Mouse (Mus musculus): ENCODE results near the gene Rhbdf2. TPM values are rescaled to one million over a fixed set of nuclear protein-coding genes. Genes with fewer than 3 reads are reported as not detected.

Gene Rhbdf2
- polyA plus RNA-seq, 1 experiment from 2014 or later: 1.4 TPM

DNA sequence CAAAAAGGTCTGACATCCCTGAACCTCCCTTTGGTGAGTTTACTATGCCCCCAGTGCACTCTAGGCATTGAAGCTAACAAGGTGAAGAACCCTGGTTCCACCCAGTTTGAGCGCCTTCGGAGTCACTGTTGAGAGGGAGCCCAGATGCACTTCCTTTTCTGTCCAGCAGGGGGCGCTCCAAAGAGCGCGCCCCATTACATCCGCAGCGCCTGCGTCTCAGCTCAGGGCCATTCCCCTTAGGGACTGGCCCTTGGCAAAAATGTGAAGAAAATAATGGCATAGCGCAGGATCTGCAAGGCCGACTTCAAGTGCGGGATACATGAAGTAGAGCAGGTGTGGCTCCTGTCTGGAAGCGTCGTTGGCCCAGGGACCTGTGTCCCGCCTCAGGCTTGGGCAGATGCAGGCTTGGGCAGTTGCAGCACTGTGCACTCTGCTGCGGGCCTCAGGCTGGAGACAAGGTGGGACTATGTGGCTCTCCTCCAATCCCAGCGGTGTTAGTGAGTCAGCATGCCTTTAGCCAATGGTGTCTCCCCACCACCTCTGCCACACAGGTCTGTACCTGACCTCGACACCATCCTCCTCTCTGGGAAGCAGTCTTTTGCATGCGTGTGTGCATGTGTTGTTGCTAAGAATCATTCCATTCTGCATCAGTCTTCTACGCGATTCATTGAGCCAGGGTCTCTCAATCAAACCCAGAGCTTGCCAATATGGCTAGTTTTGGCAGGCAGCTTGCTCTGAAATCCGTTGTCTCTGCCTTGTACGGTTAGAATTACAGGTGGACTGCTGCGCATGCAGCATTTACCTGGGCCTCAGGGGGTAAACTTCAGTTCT lies 39.8 kb downstream of the Rhbdf2 start:
- Histone ChIP-seq H3K36me3 (no peaks in the 10 kb centered on the region), H3K4me2 (replicated peaks) (peak overlapping the region; percentile 27), H3K27ac (replicated peaks) (no peak overlapping the region), H3K4me3 (peak overlapping the region; percentile 14), H3K27me3 (no peaks in the 10 kb centered on the region), H3K9me3 (no peaks in the 10 kb centered on the region), H3K9ac (replicated peaks) (no peak overlapping the region), H3K4me1 (peaks cover 16% of the 10 kb centered on the region; the same call in 1 of the 2 replicates)
- 16% methylated on average over 23 of the region's 23 CpGs for WGBS
- ATAC-seq (replicated peaks): peak; percentile 39; the same call in 1 of the 2 replicates

DNA sequence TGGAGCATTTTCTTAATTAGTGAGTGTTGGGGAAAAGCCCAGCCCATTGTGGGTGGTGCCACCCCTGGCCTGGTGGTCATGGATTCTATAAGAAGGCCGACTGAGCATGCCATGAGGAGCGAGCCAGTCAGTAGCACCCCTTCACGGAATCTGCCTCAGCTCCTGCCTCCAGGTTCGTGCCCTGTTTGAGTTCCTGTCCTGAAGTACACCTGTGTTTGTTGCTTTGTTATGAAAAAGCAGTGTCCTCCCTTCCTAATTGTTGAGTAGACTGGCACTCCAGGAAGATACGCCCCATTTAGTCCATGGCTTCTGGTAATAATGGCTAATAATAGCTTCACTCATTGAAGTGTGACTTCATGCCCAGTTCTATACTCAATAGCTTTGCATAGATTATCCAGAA lies 40.5 kb downstream of the Rhbdf2 start, which contains the start of gene Aanat:
Gene Aanat, plus strand, starts transcription at position 123 of the 400 bp plus-strand sequence.
- no peak for ATAC-seq (replicated peaks)
- Histone ChIP-seq H3K36me3 (no peaks in the 10 kb centered on the region), H3K4me1 (peaks cover 16% of the 10 kb centered on the region; the same call in 1 of the 2 replicates), H3K9me3 (no peaks in the 10 kb centered on the region), H3K4me3 (peak within 1 kb of the TSS; percentile 14), H3K27me3 (no peaks in the 10 kb centered on the region), H3K4me2 (replicated peaks) (peak within 1 kb of the TSS; percentile 27), H3K27ac (replicated peaks) (no peak within 1 kb of the TSS), H3K9ac (replicated peaks) (no peak within 1 kb of the TSS)
- 54% methylated on average over 5 of the region's 5 CpGs for whole genome bisulfite sequencing

DNA sequence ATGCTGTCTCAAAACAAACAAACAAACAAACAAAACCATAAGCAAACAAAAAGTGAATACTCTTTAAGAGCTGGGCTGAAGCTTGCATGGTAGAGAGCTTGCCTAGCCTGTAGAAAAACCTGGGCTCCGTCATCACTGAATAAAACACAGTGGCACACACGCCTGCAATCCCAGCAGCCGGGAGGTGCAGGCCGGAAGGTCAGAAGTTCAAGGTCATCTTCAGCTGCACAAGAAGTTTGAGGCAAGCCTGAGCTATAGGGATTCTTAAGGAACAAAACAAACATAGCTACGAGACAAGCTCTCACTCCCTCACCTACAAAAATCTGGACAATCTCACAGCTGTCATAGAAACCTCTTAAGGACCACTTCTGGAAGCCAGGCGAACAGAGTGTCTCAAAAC lies 41.1 kb downstream of the Rhbdf2 start:
- 86% methylated on average over 6 of the region's 6 CpGs for WGBS
- H3K9ac ChIP-seq (replicated peaks): no peak overlapping the region
- no peak overlapping the region for H3K27ac ChIP-seq (replicated peaks)
- no peak overlapping the region for H3K4me3 ChIP-seq
- ATAC-seq (replicated peaks): no peak
- H3K9me3 ChIP-seq: no peaks in the 10 kb centered on the region
- no peaks in the 10 kb centered on the region for H3K36me3 ChIP-seq
- no peak overlapping the region for H3K4me2 ChIP-seq (replicated peaks)
- peaks cover 16% of the 10 kb centered on the region; the same call in 1 of the 2 replicates for H3K4me1 ChIP-seq
- no peaks in the 10 kb centered on the region for H3K27me3 ChIP-seq

DNA sequence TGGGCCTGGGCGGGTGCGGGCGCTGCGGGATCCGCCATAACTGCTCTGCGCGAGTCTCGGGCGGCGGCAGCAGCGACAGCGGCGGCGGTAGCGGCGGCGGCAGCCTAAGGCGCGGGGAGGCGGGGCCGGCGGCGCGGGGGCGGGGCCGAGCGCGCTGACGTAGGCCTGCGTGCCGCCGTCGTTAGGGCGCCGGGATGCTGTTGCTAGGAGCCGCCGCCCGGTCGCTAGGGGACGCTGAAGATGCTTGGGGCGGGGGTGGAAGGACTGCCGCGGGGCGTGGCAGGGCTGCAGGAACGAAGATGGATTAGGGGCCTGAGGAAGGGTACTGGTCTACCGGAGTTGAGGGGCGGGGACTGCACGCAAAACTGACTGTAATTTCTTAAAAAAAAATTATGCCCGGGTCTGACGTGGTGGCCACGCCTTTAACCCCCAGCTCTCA lies 45.4 kb downstream of the Rhbdf2 start, which contains the start of gene Ube2o:
Gene Ube2o, minus strand, starts transcription at position 72 of the 439 bp plus-strand sequence.
- Histone ChIP-seq H3K4me3 (peak within 1 kb of the TSS; percentile 96), H3K27ac (replicated peaks) (peak within 1 kb of the TSS; percentile 92), H3K4me1 (peaks cover 32% of the 10 kb centered on the region), H3K9me3 (no peaks in the 10 kb centered on the region), H3K27me3 (no peaks in the 10 kb centered on the region), H3K4me2 (replicated peaks) (peak within 1 kb of the TSS; percentile 59), H3K36me3 (no peaks in the 10 kb centered on the region), H3K9ac (replicated peaks) (peak within 1 kb of the TSS; percentile 90)
- 2% methylated on average over 37 of the region's 51 CpGs for WGBS
- peak; percentile 90 for ATAC-seq (replicated peaks)

DNA sequence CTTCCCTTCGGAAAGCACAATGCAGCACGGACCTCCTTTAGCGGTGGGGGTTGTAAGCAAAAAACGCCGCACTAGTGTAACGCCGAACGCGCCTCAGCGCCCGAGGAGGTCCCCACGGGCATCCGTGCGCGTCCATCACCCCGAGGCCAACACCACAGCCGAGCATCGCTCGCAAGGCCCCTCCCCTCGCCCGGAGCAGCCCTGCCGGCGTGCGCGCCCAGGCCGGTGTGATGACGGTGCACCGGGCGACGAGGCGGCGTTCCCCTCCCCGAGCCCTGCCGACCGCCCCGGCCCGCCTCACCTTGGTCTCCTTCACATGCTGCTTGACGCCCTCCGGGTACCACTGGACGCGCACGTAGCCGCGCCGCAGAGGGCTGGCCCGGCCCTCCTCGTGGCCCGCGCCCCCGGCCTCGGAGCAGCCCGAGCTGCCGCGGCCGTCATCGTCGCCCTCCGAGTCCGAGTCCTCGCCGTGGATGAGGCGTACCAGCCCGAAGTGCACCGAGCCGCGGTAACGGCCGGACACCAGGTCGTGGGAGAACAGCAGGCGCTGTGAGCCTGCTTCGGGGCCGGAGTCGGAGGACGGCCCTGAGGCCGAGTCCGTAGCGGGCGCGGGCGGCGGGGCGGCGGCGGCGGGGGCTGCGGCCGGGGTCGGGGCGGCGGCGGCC lies 46.0 kb downstream of the Rhbdf2 start:
- Histone ChIP-seq H3K4me1 (peaks cover 37% of the 10 kb centered on the region), H3K27me3 (no peaks in the 10 kb centered on the region), H3K4me3 (peak overlapping the region; percentile 96), H3K9me3 (no peaks in the 10 kb centered on the region), H3K36me3 (no peaks in the 10 kb centered on the region), H3K27ac (replicated peaks) (peak overlapping the region; percentile 92), H3K4me2 (replicated peaks) (peak overlapping the region; percentile 59), H3K9ac (replicated peaks) (peak overlapping the region; percentile 90)
- WGBS: under 1% methylated on average over 89 of the region's 91 CpGs
- ATAC-seq (replicated peaks): peak; percentile 73

DNA sequence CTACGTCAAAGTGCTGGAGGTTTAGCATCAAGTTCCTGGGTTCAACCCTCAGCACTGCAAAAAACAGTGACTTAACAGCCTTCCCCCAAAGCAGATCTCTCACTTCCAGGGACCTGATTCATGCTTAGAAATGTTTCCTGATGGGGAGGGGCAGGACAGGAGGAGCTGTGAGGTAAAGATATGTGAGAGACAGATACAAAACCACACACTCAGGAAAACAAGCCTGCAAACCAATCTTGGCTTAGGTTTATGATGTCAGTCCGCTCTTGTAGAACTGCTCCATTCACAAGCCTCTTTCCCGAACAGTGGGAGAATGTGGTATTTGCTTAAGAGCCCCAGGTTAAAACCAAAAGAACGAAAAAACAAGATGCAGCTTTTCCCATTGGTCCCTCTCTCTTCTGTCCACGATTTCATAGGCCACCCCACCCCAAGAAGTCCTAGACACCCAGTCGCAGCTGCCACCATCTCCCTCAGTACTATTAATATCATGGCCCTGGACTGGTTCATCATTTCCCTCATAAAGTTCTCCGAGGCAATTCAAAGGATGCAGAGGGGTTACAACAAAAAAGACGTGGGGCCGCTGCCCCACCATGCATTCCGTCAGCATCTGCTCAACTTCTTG lies 46.7 kb downstream of the Rhbdf2 start:
- peak overlapping the region; percentile 96 for H3K4me3 ChIP-seq
- H3K9ac ChIP-seq (replicated peaks): peak overlapping the region; percentile 90
- no peaks in the 10 kb centered on the region for H3K36me3 ChIP-seq
- ATAC-seq (replicated peaks): peak; percentile 3; the same call in 1 of the 2 replicates
- WGBS: 16% methylated on average over 10 of the region's 10 CpGs
- peaks cover 44% of the 10 kb centered on the region for H3K4me1 ChIP-seq
- peak overlapping the region; percentile 59 for H3K4me2 ChIP-seq (replicated peaks)
- H3K27ac ChIP-seq (replicated peaks): peak overlapping the region; percentile 92
- no peaks in the 10 kb centered on the region for H3K27me3 ChIP-seq
- H3K9me3 ChIP-seq: no peaks in the 10 kb centered on the region

DNA sequence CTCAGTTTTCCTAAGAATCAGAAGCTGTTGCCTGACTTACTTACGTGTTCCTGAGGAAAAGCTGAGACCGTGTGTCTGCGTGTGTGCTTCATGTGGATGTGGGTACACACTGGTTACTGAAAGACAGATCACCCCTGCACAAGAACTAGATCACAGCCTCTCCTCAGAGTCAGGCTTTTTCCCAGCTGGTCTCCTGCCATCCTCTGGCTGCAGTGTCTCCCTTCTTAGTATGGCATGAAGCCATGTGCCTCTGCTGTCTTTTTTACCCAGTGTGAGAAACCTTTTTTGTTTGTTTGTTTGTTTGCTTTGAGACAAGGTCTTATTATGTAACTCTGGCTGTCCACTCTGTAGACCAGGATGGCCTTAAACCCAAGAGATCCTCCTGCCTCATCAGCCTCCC lies 47.5 kb downstream of the Rhbdf2 start:
- no peak for ATAC-seq (replicated peaks)
- peak overlapping the region; percentile 59; the same call in 1 of the 2 replicates for H3K4me2 ChIP-seq (replicated peaks)
- no peak overlapping the region for H3K27ac ChIP-seq (replicated peaks)
- peak overlapping the region; percentile 96; the same call in 1 of the 2 replicates for H3K4me3 ChIP-seq
- H3K36me3 ChIP-seq: no peaks in the 10 kb centered on the region
- 88% methylated on average over 3 of the region's 3 CpGs for WGBS
- no peak overlapping the region for H3K9ac ChIP-seq (replicated peaks)
- no peaks in the 10 kb centered on the region for H3K27me3 ChIP-seq
- H3K9me3 ChIP-seq: no peaks in the 10 kb centered on the region
- peaks cover 52% of the 10 kb centered on the region for H3K4me1 ChIP-seq

DNA sequence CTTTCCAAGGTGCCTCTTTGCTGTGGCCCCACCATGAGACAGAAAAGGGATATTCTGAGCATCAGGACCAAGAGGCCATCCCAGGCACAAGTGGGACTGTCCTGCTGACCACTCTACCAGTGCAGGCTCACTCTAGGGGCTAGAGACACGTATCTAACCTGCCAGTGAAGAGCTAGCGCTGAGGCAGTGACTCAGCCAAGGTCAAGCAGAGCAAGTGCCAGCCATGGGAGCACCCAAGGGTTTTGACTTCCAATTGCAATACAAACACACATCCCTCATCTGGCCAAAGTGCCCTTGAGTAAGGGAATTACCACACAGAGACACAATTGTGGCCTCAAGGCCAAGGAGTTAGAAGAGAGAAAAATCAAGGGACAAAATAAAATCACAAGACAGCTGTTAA lies 51.4 kb downstream of the Rhbdf2 start:
- no peak overlapping the region for H3K27ac ChIP-seq (replicated peaks)

DNA sequence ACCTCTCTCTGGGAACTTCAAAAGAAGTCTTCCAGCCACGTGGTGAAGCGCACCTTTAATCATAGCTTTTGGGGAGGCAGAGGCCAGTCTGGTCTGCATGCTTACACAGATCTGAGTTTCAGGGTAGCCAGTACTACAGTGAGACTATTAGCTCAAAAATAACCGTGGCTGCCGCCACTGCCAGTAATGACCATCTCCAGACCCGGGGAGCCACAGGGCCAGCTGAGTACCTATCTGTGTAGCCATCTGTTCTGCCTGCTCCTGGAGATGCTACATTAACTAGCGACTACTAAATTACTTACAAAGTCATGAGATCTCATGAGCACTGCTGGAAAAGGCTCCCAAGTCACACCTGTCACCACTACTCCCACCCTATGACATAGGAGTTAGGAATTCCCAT lies 51.8 kb downstream of the Rhbdf2 start:
- Histone ChIP-seq H3K9ac (replicated peaks) (no peak overlapping the region), H3K27me3 (no peaks in the 10 kb centered on the region), H3K4me1 (peaks cover 79% of the 10 kb centered on the region), H3K36me3 (no peaks in the 10 kb centered on the region), H3K27ac (replicated peaks) (no peak overlapping the region), H3K9me3 (no peaks in the 10 kb centered on the region), H3K4me3 (no peak overlapping the region), H3K4me2 (replicated peaks) (no peak overlapping the region)
- 73% methylated on average over 6 of the region's 6 CpGs for WGBS
- no peak for ATAC-seq (replicated peaks)

More for the DNA sequence above, 51.4 kb downstream of the Rhbdf2 start:
- no peak for ATAC-seq (replicated peaks)
- H3K27me3 ChIP-seq: no peaks in the 10 kb centered on the region
- H3K4me3 ChIP-seq: no peak overlapping the region
- H3K4me1 ChIP-seq: peaks cover 80% of the 10 kb centered on the region
- H3K9ac ChIP-seq (replicated peaks): no peak overlapping the region
- no peak overlapping the region for H3K4me2 ChIP-seq (replicated peaks)
- WGBS: 91% methylated on average over 2 of the region's 2 CpGs
- H3K9me3 ChIP-seq: no peaks in the 10 kb centered on the region
- H3K36me3 ChIP-seq: no peaks in the 10 kb centered on the region

DNA sequence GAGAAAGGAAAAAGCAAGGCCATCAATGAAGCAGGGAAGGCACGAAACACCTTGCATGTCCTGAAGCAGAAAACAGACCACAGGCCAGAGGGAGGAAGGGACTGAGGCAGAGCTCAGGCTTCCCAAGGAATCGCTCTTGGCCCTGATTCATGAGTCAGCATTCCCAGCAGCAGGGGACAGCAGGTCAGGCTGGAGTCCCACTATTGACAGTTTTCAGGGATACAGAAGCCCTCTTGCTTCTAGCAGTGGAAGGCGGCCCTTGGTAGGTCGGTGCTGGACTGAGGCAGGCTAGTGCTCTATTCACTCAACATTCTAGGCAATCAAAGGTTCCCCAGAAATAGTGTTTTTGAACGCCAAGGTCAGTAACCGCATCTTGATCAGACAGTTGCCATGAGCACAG lies 52.3 kb downstream of the Rhbdf2 start:
- no peak for ATAC-seq (replicated peaks)
- Histone ChIP-seq H3K9ac (replicated peaks) (no peak overlapping the region), H3K4me1 (peaks cover 74% of the 10 kb centered on the region), H3K36me3 (no peaks in the 10 kb centered on the region), H3K4me3 (no peak overlapping the region), H3K4me2 (replicated peaks) (no peak overlapping the region), H3K27ac (replicated peaks) (no peak overlapping the region), H3K9me3 (no peaks in the 10 kb centered on the region), H3K27me3 (no peaks in the 10 kb centered on the region)
- 56% methylated on average over 6 of the region's 6 CpGs for WGBS

DNA sequence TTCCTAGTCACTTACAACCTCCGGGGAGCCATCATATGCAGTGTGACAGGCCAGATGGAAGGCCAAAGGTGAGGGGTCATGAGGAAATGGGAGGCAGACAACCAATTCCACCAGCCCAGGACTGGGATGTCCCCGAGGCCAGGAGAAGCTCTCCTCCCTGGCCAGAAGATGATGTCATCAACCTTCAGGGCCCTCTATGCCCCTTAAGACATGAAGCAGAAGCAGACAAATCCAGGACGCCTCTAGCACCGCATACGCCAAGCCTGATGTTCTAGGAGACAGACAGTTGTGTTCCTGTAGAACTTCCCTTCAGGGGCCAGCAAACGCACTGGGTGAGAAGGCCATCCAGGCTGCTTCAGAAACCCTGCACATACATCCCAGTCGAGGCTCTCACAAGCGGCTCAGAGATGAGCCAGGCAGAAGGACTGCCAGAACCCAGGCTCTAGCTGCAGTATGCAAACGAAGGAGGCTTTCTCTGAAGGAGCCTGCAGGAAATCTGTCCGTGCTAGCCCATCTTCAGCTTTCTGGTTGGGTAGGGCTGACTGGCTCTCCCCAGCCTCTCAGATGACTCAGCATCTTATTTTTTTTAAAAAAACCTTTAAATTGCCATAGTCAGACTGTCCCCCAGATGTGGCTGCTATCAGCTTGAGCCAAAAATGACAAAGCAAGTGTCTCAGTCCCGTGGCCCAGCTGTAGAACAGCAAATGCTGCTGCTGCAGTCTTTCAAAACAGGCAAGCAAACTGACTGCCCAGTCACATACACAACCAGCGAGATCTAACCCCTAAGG lies 53.9 kb downstream of the Rhbdf2 start:
- no peak overlapping the region; the same call in 1 of the 2 replicates for H3K27ac ChIP-seq (replicated peaks)
- no peak for ATAC-seq (replicated peaks)

More for the DNA sequence above, 53.9 kb downstream of the Rhbdf2 start:
- Histone ChIP-seq H3K4me3 (no peak overlapping the region), H3K27me3 (no peaks in the 10 kb centered on the region), H3K9ac (replicated peaks) (no peak overlapping the region), H3K9me3 (no peaks in the 10 kb centered on the region), H3K4me2 (replicated peaks) (no peak overlapping the region), H3K4me1 (peaks cover 59% of the 10 kb centered on the region), H3K36me3 (no peaks in the 10 kb centered on the region)
- 67% methylated on average over 12 of the region's 12 CpGs for WGBS
